Mouse (Mus musculus) stomach, postnatal 0 days (tissue): ENCODE results near the gene Aif1. TPM values are rescaled to one million over a fixed set of nuclear protein-coding genes. Genes with fewer than 3 reads are reported as not detected.

Source experiments
- ATAC-seq: fragments of 200-750 bp; cut with Nextera tagmentation; 2 replicates; pipeline ENCODE4 v1.8.0; 2017; ENCODE audit not compliant: low FRiP score, low TSS enrichment
- DNase-seq: peaks from one replicate; pipeline ENCODE4 v3.0.0-alpha.2; 2016; ENCODE audit warnings: low spot score
- H3K27ac ChIP-seq: fragments of 300-500 bp; sonication (generic); replicated peaks from 2 replicates; pipeline ENCODE4 v1.5.1; 2014; ENCODE audit warnings: mild to moderate bottlenecking, control low read depth
- H3K27me3 ChIP-seq: fragments of 300-500 bp; sonication (generic); 2 replicates; pipeline ENCODE4 v1.6.1; 2014; ENCODE audit warnings: low read length; ENCODE audit not compliant: control insufficient read depth, insufficient read depth
- H3K36me3 ChIP-seq: fragments of 300-500 bp; sonication (generic); 2 replicates; pipeline ENCODE4 v1.6.1; 2014; ENCODE audit warnings: low read length, mixed read lengths; ENCODE audit not compliant: control insufficient read depth, insufficient read depth
- H3K4me1 ChIP-seq: fragments of 300-500 bp; sonication (generic); replicated peaks from 2 replicates; pipeline ENCODE4 v1.6.1; 2014; ENCODE audit warnings: antibody characterized with exemption; ENCODE audit not compliant: control insufficient read depth, insufficient read depth
- H3K4me2 ChIP-seq: fragments of 300-500 bp; sonication (generic); replicated peaks from 2 replicates; pipeline ENCODE4 v1.6.1; 2014; ENCODE audit warnings: low read depth, mild to moderate bottlenecking, control low read depth, moderate library complexity
- H3K4me3 ChIP-seq: fragments of 300-500 bp; sonication (generic); 2 replicates; pipeline ENCODE4 v1.5.1; 2014; ENCODE audit warnings: low read depth, low read length, control low read depth
- H3K9ac ChIP-seq: fragments of 300-500 bp; sonication (generic); 2 replicates; pipeline ENCODE4 v1.6.1; 2014; ENCODE audit warnings: mild to moderate bottlenecking, low read length, control low read depth, mixed read lengths
- H3K9me3 ChIP-seq: fragments of 300-500 bp; sonication (generic); 2 replicates; pipeline ENCODE4 v1.6.1; 2016; ENCODE audit warnings: low read length; ENCODE audit not compliant: control insufficient read depth
- CTCF ChIP-seq: IDR thresholded peaks from 2 replicates; pipeline ENCODE4 v1.5.1; 2016; ENCODE audit warnings: antibody characterized with exemption, low read depth, mild to moderate bottlenecking, moderate library complexity
- EP300 ChIP-seq: optimal IDR thresholded peaks from 2 replicates; pipeline ENCODE3; 2016; ENCODE audit warnings: antibody characterized with exemption
- WGBS: fragments of 180-500 bp; shearing (Covaris S2); extraction: QIAGEN DNeasy Blood & Tissue Kit; methylation state at CpG from one replicate; pipeline ENCODE4 v1.1.7; 2014; 5-methylcytosine and 5-hydroxymethylcytosine counted together
- polyA plus RNA-seq: library from polyadenylated mRNA; unstranded; fragments of >200 nt; fragmentation: Nextera tagmentation; extraction: Ambion mirVana; gene quantifications from 2 replicates; pipeline ENCODE4 v1.2.1, GENCODE M21; 2015

Aif1 gene
- polyA plus RNA-seq, 1 experiment from 2014 or later = 24.3 TPM

- Histone ChIP-seq H3K27ac (no peak overlapping the region), H3K9me3 (no peaks in the 10 kb centered on the region), H3K36me3 (no peaks in the 10 kb centered on the region), H3K4me2 (no peak overlapping the region), H3K4me3 (no peak overlapping the region), H3K27me3 (no peaks in the 10 kb centered on the region), H3K4me1 (no peaks in the 10 kb centered on the region), H3K9ac (no peak overlapping the region)
- DNase-seq = no peak
- 77% methylated on average over 18 of the region's 18 CpGs for WGBS
- no peak; the same call in 1 of the 2 replicates for ATAC-seq
- TF ChIP-seq CTCF (no peak), EP300 (no peak)
These were observed 42.8 kb upstream of the Aif1 start for GRCm38 (mm10) chr17:35218516-35219193.

DNA sequence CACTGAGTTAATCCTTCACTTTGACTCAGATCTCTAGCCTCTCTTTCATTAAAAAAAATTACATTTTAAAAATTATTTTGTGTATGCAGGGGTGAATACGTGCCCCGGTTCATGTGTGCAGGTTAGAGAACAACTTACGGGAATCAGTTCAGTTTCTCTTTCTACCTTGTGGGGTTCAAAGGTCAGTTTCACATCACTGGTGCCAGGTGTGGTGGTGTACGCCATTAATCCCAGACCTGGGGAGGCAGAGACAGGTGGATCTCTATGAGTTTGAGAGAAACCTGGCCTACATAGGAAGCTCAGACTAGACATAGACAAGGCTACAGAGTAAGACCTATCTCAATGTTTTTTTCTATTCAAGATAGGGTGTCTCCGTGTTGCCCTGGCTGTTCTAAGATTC, 37.2 kb upstream of the Aif1 start:
- 90% methylated on average over 5 of the region's 5 CpGs for WGBS

DNA sequence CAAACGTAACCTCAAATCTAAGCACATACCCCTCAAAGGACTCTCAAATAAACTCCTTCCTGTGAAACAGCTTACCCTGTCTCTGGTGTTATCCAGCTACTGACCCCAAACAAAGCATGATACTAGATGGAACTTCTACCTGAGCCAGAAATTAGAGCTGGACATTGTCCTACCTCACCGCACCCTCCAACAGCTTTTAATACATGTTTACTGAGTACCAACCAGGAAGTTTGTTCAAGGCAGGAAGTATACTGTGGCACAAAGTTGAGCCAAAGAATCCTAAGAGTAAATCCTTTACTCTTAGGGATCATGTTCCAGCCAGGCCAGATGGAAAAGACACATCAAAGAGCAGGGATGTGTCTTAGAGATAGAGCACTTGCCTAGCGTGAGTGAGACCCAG, 34.7 kb upstream of the Aif1 start:
- Histone ChIP-seq H3K27me3 (no peaks in the 10 kb centered on the region), H3K4me3 (no peak overlapping the region), H3K4me2 (no peak overlapping the region), H3K27ac (peak overlapping the region; percentile 66), H3K36me3 (no peaks in the 10 kb centered on the region), H3K9ac (no peak overlapping the region), H3K4me1 (no peaks in the 10 kb centered on the region), H3K9me3 (no peaks in the 10 kb centered on the region)
- 40% methylated on average over 3 of the region's 3 CpGs for WGBS
- no peak for TF ChIP-seq CTCF
- no peak for TF ChIP-seq EP300
- no peak for DNase-seq
- ATAC-seq = peak; percentile 88

More for the DNA sequence above, 37.2 kb upstream of the Aif1 start:
- ATAC-seq (no peak), DNase-seq (no peak)
- TF ChIP-seq EP300 = no peak
- no peak for TF ChIP-seq CTCF
- Histone ChIP-seq H3K4me2 (no peak overlapping the region), H3K27ac (no peak overlapping the region), H3K27me3 (no peaks in the 10 kb centered on the region), H3K4me1 (no peaks in the 10 kb centered on the region), H3K36me3 (no peaks in the 10 kb centered on the region), H3K4me3 (no peak overlapping the region), H3K9ac (no peak overlapping the region), H3K9me3 (no peaks in the 10 kb centered on the region)

- ATAC-seq (peak; percentile 34; the same call in 1 of the 2 replicates), DNase-seq (no peak)
- Histone ChIP-seq H3K4me2 (no peak overlapping the region), H3K9me3 (no peaks in the 10 kb centered on the region), H3K36me3 (no peaks in the 10 kb centered on the region), H3K27me3 (no peaks in the 10 kb centered on the region), H3K4me1 (no peaks in the 10 kb centered on the region), H3K27ac (peak overlapping the region; percentile 66), H3K4me3 (no peak overlapping the region), H3K9ac (no peak overlapping the region)
- TF ChIP-seq EP300 = no peak
- 73% methylated on average over 12 of the region's 12 CpGs for WGBS
These were observed 34.1 kb upstream of the Aif1 start for GRCm38 (mm10) chr17:35209785-35210535.

DNA sequence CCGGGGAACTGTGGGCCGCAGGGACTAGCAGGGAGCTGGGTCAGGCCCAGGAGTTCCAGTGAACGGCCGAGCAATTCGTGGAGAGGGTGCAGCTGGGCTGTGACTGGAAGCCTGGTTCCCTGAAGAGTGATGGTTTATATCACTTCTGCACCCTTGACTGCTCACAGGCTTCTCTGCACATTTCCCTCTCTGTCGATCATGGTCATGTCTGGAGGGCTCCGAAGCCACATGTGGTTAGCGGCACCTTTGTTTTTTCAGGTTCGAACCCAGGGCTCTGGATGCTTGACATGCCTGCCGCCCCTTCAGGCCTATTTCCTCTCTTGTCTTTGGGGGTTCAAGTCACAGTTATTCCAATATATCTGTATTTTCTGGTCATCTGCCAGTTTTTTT, 29.5 kb upstream of the Aif1 start:
- no peak overlapping the region for H3K4me2 ChIP-seq
- no peak overlapping the region for H3K4me3 ChIP-seq
- ATAC-seq (peak; percentile 33; the same call in 1 of the 2 replicates), DNase-seq (no peak)
- no peak overlapping the region for H3K27ac ChIP-seq
- no peak for TF ChIP-seq CTCF
- no peak for TF ChIP-seq EP300
- H3K9me3 ChIP-seq = no peaks in the 10 kb centered on the region
- no peaks in the 10 kb centered on the region; the same call in 1 of the 2 replicates for H3K27me3 ChIP-seq
- H3K36me3 ChIP-seq = no peaks in the 10 kb centered on the region
- H3K9ac ChIP-seq = no peak overlapping the region
- 54% methylated on average over 10 of the region's 10 CpGs for WGBS
- H3K4me1 ChIP-seq = no peaks in the 10 kb centered on the region
